Mouse (Mus musculus): ENCODE measurements at regions not wholly inside any gene's neighbourhood (a gene's known extent, or its start where the extent isn't known, plus 50 kb on each side); places are given as distances from the start of the nearest gene placed in this dataset.

GRCm38 (mm10) chr16:29719571-29720451 is 140.7 kb downstream of the Opa1 start:
- TF ChIP-seq CTCF (IDR thresholded peaks at IDR 0.05) (no peak), EP300 (IDR thresholded peaks at IDR 0.05) (no peak)
